Mouse (Mus musculus) lung, postnatal 4 days (tissue): ENCODE measurements at regions not wholly inside any gene's neighbourhood (a gene's known extent, or its start where the extent isn't known, plus 50 kb on each side); places are given as distances from the start of the nearest gene placed in this dataset.

Source experiments
- DNase-seq, 2 experiments: peaks; one replicate each; pipeline ENCODE4 v3.0.0; 2021

DNA sequence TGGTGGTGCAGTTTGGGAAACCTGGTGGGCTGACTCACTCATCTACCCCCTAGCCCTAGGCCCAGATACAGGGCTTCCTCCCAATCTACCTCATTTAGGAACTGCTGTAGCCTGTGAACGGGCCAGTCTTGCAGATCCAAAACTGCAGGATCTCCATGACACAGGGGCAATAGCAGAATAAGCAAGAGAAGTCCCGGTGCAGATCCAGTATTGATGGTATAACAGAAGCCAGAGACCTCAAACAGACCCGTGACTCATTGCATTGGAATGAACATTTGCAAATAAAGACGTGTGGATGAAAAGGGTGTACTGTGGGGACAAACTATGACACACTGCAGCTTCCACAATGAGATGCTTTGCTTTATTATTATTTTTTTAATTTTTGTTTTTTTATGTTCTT lies 106.6 kb upstream of the Ptbp2 start:
- DNase-seq = no peak

DNA sequence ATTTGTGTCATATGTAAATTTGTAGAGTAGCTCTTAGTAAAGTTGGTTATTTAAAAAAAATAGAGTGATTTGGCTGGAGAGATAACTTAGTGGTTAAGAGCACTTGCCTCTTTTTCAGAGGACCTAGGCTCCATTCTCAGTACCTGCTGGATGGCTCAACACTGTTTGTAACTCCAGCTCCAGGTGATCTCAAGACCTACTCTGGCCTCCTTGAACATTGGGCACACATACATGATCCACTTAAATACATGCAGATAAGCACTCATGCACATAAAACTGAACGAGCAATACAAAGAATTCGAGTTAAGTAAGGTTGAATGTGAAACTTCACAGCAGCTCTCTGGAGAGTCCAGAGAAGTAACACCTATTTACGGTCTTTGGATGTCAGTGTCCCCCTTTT lies 104.2 kb upstream of the Ptbp2 start:
- no peak for DNase-seq

DNA sequence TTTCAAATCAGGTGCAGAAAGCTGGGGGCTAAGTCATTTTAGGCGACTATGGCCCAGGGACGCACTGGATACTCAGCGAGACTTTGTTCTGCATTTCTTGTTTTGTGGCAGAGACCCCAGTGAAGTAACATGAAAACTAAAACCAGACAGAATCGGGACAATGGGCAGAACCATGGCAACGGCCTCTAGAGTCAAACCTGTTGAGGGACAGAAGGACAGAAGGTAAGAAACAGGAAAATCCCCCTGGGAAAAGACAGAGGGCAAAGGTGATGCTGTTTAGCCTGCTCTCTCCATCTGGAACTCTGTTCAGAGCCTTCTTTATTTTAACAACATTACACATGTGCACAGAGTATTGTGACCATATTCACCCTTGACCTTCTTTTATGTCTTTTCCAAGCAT lies 92.1 kb upstream of the Ptbp2 start:
- no peak for DNase-seq

DNA sequence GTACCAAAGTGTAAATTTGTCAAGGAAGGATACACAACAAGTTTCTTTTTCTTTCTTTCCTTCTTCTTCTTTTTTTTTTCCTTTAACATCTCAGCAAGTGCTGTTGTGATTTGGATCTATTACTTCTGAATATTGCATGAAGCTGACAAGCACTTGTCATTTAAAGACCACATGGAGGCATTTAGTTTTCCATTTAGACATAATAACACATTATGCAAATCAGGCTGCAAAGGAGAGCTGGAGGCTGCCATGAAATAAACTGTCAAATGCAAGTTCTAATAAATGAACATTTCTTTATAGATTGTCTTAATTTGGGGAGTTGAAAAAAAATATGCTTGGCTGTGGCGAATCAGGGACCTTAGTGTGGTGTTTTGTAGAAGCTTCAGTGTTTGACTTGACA lies 90.8 kb upstream of the Ptbp2 start:
- no peak for DNase-seq

DNA sequence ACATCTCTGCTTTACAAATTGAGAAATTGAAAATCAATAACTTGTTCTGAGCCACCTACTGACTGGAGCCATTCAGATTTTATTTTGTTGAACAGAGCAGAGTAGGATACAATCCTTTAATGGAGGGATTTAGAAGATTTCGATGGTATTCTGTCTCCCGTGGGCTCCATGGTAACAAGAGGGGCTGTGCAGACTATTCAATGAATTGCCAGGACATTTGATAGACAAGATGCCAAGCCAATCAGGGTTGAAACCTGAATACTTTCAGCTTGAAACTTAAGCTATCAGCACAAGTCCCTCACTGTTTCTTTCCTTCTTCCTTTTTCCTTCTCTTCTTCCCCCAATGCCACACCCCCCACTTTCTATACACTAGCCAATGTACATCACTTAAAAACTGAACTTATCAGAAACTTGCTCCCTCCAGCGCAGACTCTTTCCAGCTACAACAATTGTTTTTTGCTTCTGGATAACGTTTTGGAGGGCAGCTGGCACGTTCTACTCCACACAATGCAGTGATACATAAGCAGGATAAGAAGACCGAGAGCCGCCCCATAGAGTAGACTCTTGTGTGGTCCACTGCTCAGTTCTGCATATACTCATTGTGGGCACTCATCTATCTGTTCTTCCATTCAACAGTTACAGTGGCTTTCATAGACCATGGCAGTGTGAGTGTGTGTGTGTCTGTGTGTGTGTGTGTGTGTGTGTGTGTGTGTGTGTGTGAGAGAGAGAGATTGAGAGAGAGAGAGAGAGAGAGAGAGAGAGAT lies 78.1 kb upstream of the Ptbp2 start:
- DNase-seq = no peak
